25 mouse cellular contexts compared by ENCODE assay signal in genomic region chr4:75423296-75423695, GRCm38 (mm10).
DNase-seq lines count a peak whose midpoint lies in the region; ATAC-seq and TF ChIP-seq lines count a peak whose summit lies in the region.
"Had no signal": no experiment of that assay in that cellular context is flagged by ENCODE, and none has a peak within 500 bp of the region (broad histone marks: within the 10 kb centered on the region; RNA-seq: fewer than 3 reads in every experiment).

No protein-coding gene starts in this region.

- no peaks in the 10 kb centered on the region for H3K36me3 ChIP-seq in ES-E14 (ENCODE audit: control insufficient read depth, insufficient read depth, low read length, poor library complexity, severe bottlenecking)
- H3K36me3 ChIP-seq: G1E had no signal

- peak; percentile 42 for DNase-seq in ES-CJ7 (ENCODE audit: low read depth, low spot score)
- DNase-seq in ES-E14 (ENCODE audit: low read depth, low spot score), result peak; percentile 7
- peak; percentile 58 for DNase-seq in R1 (ENCODE audit: low read depth, low spot score)
- DNase-seq in ZHBTc4 (ENCODE audit: low read depth, low spot score), result peak; percentile 52
- DNase-seq in testis, postnatal 14 days (ENCODE audit: low spot score), result no peak
- no peak for DNase-seq in ovary, adult 18-20 months (ENCODE audit: low spot score)
- no peak for DNase-seq in gastrocnemius, postnatal 4 days (ENCODE audit: low spot score in 2 of 2)
- DNase-seq: adrenal gland, adult 2 months; adrenal gland, adult 8-10 months; adrenal gland, postnatal 10 days; adrenal gland, postnatal 14 days; adrenal gland, postnatal 25 days; adrenal gland, postnatal 36 days; B cell, adult 2 months; cerebellum, adult 11 months; cerebellum, adult 11-12 months; cerebellum, adult 18-20 months; cerebellum, adult 2 months; cerebellum, adult 8-10 months; cerebellum, adult 9-10 months had no signal

- no peaks in the 10 kb centered on the region; a peak in 1 of 4 replicates for H3K4me1 ChIP-seq in ES-E14 (ENCODE audit: control insufficient read depth in 2 of 2, insufficient read depth in 2 of 2, low read length in 2 of 2, poor library complexity in 1 of 2)

- ATAC-seq in monocyte, adult 5-6 weeks (replicated peaks; ENCODE audit: insufficient number of reproducible peaks, low FRiP score, low TSS enrichment, poor library complexity, severe bottlenecking), result no peak
- ATAC-seq: activated CD4-positive, CD25-positive, alpha-beta regulatory T cell, adult 4 months; CD4-positive, CD25-positive, alpha-beta regulatory T cell, adult 4 months; Patski had no signal

- H3K9ac ChIP-seq in ES-E14 (ENCODE audit: insufficient read depth, low read depth, low read length, poor library complexity, severe bottlenecking), result no peak overlapping the region

- H3K4me3 ChIP-seq in ES-E14 (ENCODE audit: insufficient read depth in 1 of 2, low read depth in 1 of 2, low read length in 2 of 2, poor library complexity in 1 of 2, severe bottlenecking in 1 of 2), result no peak overlapping the region

- no peak overlapping the region; the same call in 1 of the 2 replicates for H3K27ac ChIP-seq in ES-E14 (ENCODE audit: insufficient read depth, low read depth, low read length, poor library complexity, severe bottlenecking)

- in situ Hi-C loops in ES-E14 (cut with MboI; ENCODE audit: low sequenced_read_pairs in 2 of 2, unreplicated experiment in 2 of 2), result no loop called here

- no peaks in the 10 kb centered on the region for H3K9me3 ChIP-seq in ES-E14 (ENCODE audit: control insufficient read depth, insufficient read depth, low read depth, low read length)
- H3K9me3 ChIP-seq: G1E had no signal

TF ChIP-seq in ES-E14, 5 proteins besides CTCF, POLR2A, EP300 and RAD21:
- TF ChIP-seq CHD2 (IDR thresholded peaks at IDR 0.05; ENCODE audit: low read depth, low read length) (no peak), ZC3H11A (IDR thresholded peaks at IDR 0.05; ENCODE audit: borderline replicate concordance, low read depth, low read length) (no peak), ZNF384 (IDR thresholded peaks at IDR 0.05; ENCODE audit: low read depth, low read length) (no peak), MAFK (IDR thresholded peaks at IDR 0.05; ENCODE audit: insufficient read depth, low read depth, low read length) (no peak), HCFC1 (IDR thresholded peaks at IDR 0.05; ENCODE audit: borderline replicate concordance, insufficient read depth, low read length) (no peak)

Comparison
In these comparisons a context has a peak if more than half of its experiments do, and no peak if none do; other contexts are left out.
1. DNase-seq: peak in ES-CJ7 (single experiment), ES-E14 (single experiment), R1 (single experiment) and ZHBTc4 (single experiment); none in testis, postnatal 14 days (single experiment), ovary, adult 18-20 months (single experiment) and gastrocnemius, postnatal 4 days (0 of 2).